Mouse (Mus musculus): ENCODE results near the gene Efcab10. TPM values are rescaled to one million over a fixed set of nuclear protein-coding genes. Genes with fewer than 3 reads are reported as not detected.

Gene Efcab10
- polyA plus RNA-seq (2017; shearing (Covaris generic)), result not detected

DNA sequence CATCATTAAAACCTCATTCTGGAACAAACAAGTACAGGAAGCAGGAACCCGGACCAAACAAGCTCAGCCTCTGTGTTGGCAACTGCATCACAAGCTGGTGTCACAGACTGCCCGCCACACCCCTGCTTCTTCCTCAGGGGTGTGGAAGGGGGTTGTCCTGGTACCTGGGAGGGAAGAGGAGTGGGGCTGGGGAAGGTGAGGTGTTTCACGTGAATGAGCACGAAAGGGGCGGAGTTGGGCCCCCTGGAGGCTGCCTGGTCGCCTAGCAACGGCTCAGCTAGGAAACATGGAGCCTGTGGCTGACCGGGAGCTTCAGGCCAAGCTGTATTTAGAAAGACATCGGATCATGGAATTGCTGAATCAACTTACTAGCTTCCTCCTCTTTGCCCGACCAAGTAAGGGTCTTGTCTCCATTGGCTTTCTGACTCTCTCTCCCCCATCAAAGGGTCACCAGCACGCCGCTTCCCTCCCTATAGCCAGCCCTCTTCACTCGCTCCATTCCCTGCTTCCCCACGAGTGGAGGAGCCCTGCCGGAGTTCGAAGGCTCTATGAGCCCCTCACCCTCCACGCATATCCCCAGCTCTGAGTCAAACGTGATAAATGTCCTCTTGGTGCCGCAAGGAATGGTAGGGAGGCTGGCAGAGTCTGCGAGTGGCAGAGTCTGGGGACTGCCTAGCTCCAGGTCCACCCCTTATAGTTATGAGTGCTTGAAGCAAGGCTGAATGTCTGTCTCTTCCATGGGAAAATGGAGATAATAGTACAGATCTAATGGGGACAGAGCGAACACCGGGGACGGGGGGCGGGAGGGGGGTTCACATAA is at the start of gene Efcab10:
Gene Efcab10, plus strand, starts transcription at position 51 of the 820 bp plus-strand sequence.

DNA sequence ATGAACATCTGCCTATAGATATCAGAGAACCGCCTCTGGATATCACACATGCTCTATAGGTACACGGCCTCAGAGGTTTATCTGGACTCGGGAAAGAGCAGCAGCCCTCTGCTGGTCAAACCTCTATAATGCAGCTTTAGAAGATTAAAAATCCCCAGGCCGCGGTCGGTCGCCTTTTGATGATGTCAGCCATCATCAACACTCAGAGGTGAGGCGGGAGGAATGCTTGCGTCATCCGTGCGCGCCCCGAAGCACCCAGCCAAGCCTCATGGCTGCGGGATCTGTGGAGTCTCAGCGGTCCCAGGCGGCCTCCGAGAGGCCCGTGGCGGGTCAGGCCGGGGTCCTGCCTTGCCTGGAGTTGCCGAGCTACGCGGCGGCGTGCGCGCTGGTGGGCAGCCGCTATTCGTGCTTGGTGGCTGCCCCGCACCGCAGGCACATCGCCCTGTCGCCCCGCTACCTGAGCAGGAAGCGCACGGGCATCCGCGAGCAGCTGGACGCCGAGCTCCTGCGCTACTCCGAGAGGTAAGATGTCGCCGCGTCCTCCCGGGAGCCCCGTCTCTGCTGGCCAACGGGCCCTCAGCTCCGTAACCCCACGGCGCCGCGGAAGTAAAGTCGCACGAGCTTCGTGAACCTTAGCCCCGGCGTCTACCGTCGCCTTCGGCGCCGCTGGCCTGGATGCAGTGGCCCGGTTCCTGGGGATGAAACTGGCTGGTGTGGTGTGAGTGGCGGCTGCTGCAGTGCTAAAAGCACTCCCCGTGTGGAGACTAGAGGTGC is 34.9 kb downstream of the Efcab10 start, which contains the start of gene Twistnb:
Gene Twistnb, plus strand, starts transcription at position 249 of the 774 bp plus-strand sequence.

Other genes with a start within 250 kb of the Efcab10 start
- gene Atxn7l1, start 247.2 kb upstream of the Efcab10 start, polyA plus RNA-seq (2017; shearing (Covaris generic)), result 113 TPM
- 44.2 TPM for gene Twistnb, start 34.8 kb downstream of the Efcab10 start, polyA plus RNA-seq (2017; shearing (Covaris generic))